Mouse (Mus musculus) MEL (cell line): ENCODE results near the gene Kcnd2. TPM values are rescaled to one million over a fixed set of nuclear protein-coding genes. Genes with fewer than 3 reads are reported as not detected.

Experiments used
- DNase-seq: peaks from one replicate; pipeline ENCODE4 v3.0.0; 2011; ENCODE audit warnings: low read depth, low spot score
- H3K27ac ChIP-seq: 2 replicates; pipeline ENCODE4 v1.5.1; 2012; ENCODE audit warnings: low read depth, mild to moderate bottlenecking, control low read depth, low read length, moderate library complexity; ENCODE audit not compliant: control insufficient read depth
- H3K27me3 ChIP-seq, 2 experiments: fragments of 150-350 bp in 1 of 2; sonication (generic) in 1 of 2; 2 replicates each; pipeline ENCODE4 v1.6.1; 2012; ENCODE audit warnings: low read length in 2 of 2, mild to moderate bottlenecking in 2 of 2, improper control_type of control experiment in 1 of 2, moderate library complexity in 1 of 2; ENCODE audit not compliant: insufficient read depth in 2 of 2, control insufficient read depth in 1 of 2
- H3K36me3 ChIP-seq, 2 experiments: 2 replicates each; pipeline ENCODE4 v1.6.1; 2012 to 2014; ENCODE audit warnings: low read length in 2 of 2, improper control_type of control experiment in 1 of 2, inconsistent platforms in 1 of 2, mild to moderate bottlenecking in 1 of 2; ENCODE audit not compliant: insufficient read depth in 2 of 2, control insufficient read depth in 1 of 2
- H3K4me1 ChIP-seq, 2 experiments: fragments of 150-350 bp in 1 of 2; sonication (generic) in 1 of 2; 2 replicates each; pipeline ENCODE4 v1.6.1; 2012; ENCODE audit warnings: low read length in 2 of 2, improper control_type of control experiment in 1 of 2, mild to moderate bottlenecking in 1 of 2; ENCODE audit not compliant: insufficient read depth in 2 of 2, control insufficient read depth in 1 of 2
- H3K4me3 ChIP-seq, 2 experiments: fragments of 150-350 bp in 1 of 2; sonication (generic) in 1 of 2; 2 replicates each; pipeline ENCODE4 v1.5.1; 2012; ENCODE audit warnings: low read depth in 2 of 2, low read length in 2 of 2, mild to moderate bottlenecking in 2 of 2, moderate library complexity in 2 of 2, control low read depth in 1 of 2, improper control_type of control experiment in 1 of 2; ENCODE audit not compliant: control insufficient read depth in 1 of 2, insufficient read depth in 1 of 2
- H3K79me2 ChIP-seq: 2 replicates; pipeline ENCODE4 v1.6.1; 2012; ENCODE audit warnings: mild to moderate bottlenecking, low read length, moderate library complexity; ENCODE audit not compliant: control insufficient read depth, poor library complexity, insufficient read depth
- H3K9ac ChIP-seq: 2 replicates; pipeline ENCODE4 v1.6.1; 2012; ENCODE audit warnings: low read depth, mild to moderate bottlenecking, control low read depth, low read length, moderate library complexity; ENCODE audit not compliant: control insufficient read depth, poor library complexity, severe bottlenecking
- H3K9me3 ChIP-seq: fragments of 150-350 bp; sonication (generic); replicated peaks from 2 replicates; pipeline ENCODE4 v1.6.1; 2012; ENCODE audit warnings: mild to moderate bottlenecking, low read length, improper control_type of control experiment, moderate library complexity; ENCODE audit not compliant: insufficient read depth
- BHLHE40 ChIP-seq: IDR thresholded peaks from 2 replicates; pipeline ENCODE4 v1.6.1; 2012; ENCODE audit warnings: low read depth, mild to moderate bottlenecking, inconsistent platforms, low read length, improper control_type of control experiment, borderline replicate concordance
- CHD2 ChIP-seq: IDR thresholded peaks from 2 replicates; pipeline ENCODE4 v1.6.1; 2011; ENCODE audit warnings: low read length, improper control_type of control experiment
- CTCF ChIP-seq, 3 experiments: IDR thresholded peaks in 2 of 3; conservative IDR thresholded peaks in 1 of 3; 2 replicates each; pipeline ENCODE4 v1.5.1; 2011 to 2012; ENCODE audit warnings: low read length in 3 of 3, low read depth in 2 of 3, mild to moderate bottlenecking in 2 of 3, improper control_type of control experiment in 1 of 3, inconsistent platforms in 1 of 3, mixed read lengths in 1 of 3, moderate library complexity in 1 of 3; ENCODE audit not compliant: control insufficient read depth in 1 of 3, insufficient read depth in 1 of 3, poor library complexity in 1 of 3, severe bottlenecking in 1 of 3
- E2F4 ChIP-seq: IDR thresholded peaks from 2 replicates; pipeline ENCODE4 v1.6.1; 2011; ENCODE audit warnings: low read depth, low read length, improper control_type of control experiment, borderline replicate concordance
- ELF1 ChIP-seq: IDR thresholded peaks from 2 replicates; pipeline ENCODE4 v1.6.1; 2014; ENCODE audit warnings: low read depth, mild to moderate bottlenecking, inconsistent platforms, low read length, improper control_type of control experiment, moderate library complexity
- EP300 ChIP-seq, 2 experiments: IDR thresholded peaks; 2 replicates each; pipeline ENCODE4 v1.6.1; 2011; ENCODE audit warnings: improper control_type of control experiment in 2 of 2, low read length in 2 of 2, low read depth in 1 of 2, mild to moderate bottlenecking in 1 of 2
- GABPA ChIP-seq: IDR thresholded peaks from 2 replicates; pipeline ENCODE4 v1.6.1; 2012; ENCODE audit warnings: low read depth, mild to moderate bottlenecking, inconsistent platforms, low read length, improper control_type of control experiment, moderate library complexity
- HCFC1 ChIP-seq: IDR thresholded peaks from 2 replicates; pipeline ENCODE4 v1.6.1; 2012; ENCODE audit warnings: low read depth, mild to moderate bottlenecking, inconsistent platforms, low read length, improper control_type of control experiment, moderate library complexity
- KAT2A ChIP-seq: conservative IDR thresholded peaks from 2 replicates; pipeline ENCODE4 v1.6.1; 2012; ENCODE audit warnings: low read depth, low read length, improper control_type of control experiment, inconsistent platforms
- MAFK ChIP-seq: IDR thresholded peaks from 2 replicates; pipeline ENCODE4 v1.6.1; 2011; ENCODE audit warnings: low read depth, mild to moderate bottlenecking, low read length, improper control_type of control experiment, borderline replicate concordance
- MAX ChIP-seq: IDR thresholded peaks from 2 replicates; pipeline ENCODE4 v1.6.1; 2011; ENCODE audit warnings: low read length, improper control_type of control experiment
- MEF2A ChIP-seq: IDR thresholded peaks from 2 replicates; pipeline ENCODE4 v1.6.1; 2014; ENCODE audit warnings: low read depth, mild to moderate bottlenecking, inconsistent platforms, low read length, improper control_type of control experiment; ENCODE audit not compliant: poor library complexity, insufficient replicate concordance, severe bottlenecking; ENCODE audit errors: extremely low read depth
- MXI1 ChIP-seq: IDR thresholded peaks from 2 replicates; pipeline ENCODE4 v1.6.1; 2011; ENCODE audit warnings: mild to moderate bottlenecking, low read depth, low read length, improper control_type of control experiment
- MYB ChIP-seq: IDR thresholded peaks from 2 replicates; pipeline ENCODE4 v1.6.1; 2011; ENCODE audit warnings: mild to moderate bottlenecking, low read depth, low read length, improper control_type of control experiment
- MYC ChIP-seq: IDR thresholded peaks from 2 replicates; pipeline ENCODE4 v1.6.1; 2011; ENCODE audit warnings: low read depth, mild to moderate bottlenecking, low read length, improper control_type of control experiment, moderate library complexity
- NRF1 ChIP-seq: IDR thresholded peaks from 2 replicates; pipeline ENCODE4 v1.6.1; 2014; ENCODE audit warnings: low read depth, mild to moderate bottlenecking, inconsistent platforms, low read length, improper control_type of control experiment, moderate library complexity; ENCODE audit not compliant: poor library complexity, insufficient read depth, severe bottlenecking
- POLR2A ChIP-seq, 2 experiments: IDR thresholded peaks; 2 replicates each; pipeline ENCODE4 v1.6.1; 2011 to 2012; ENCODE audit warnings: low read length in 2 of 2, mild to moderate bottlenecking in 2 of 2, control low read depth in 1 of 2, improper control_type of control experiment in 1 of 2, low read depth in 1 of 2, moderate library complexity in 1 of 2; ENCODE audit not compliant: control insufficient read depth in 1 of 2, insufficient read depth in 1 of 2, poor library complexity in 1 of 2
- POLR2AphosphoS2 ChIP-seq: IDR thresholded peaks from 2 replicates; pipeline ENCODE4 v1.6.1; 2011; ENCODE audit warnings: low read length, improper control_type of control experiment
- POLR2AphosphoS5 ChIP-seq: IDR thresholded peaks from 2 replicates; pipeline ENCODE4 v1.6.1; 2012; ENCODE audit warnings: low read depth, borderline replicate concordance, mild to moderate bottlenecking, inconsistent platforms, low read length, moderate library complexity, mixed read lengths
- RAD21 ChIP-seq: IDR thresholded peaks from 2 replicates; pipeline ENCODE4 v1.6.1; 2011; ENCODE audit warnings: mild to moderate bottlenecking, low read depth, low read length, improper control_type of control experiment
- RCOR1 ChIP-seq: IDR thresholded peaks from 2 replicates; pipeline ENCODE4 v1.6.1; 2012; ENCODE audit warnings: low read depth, mild to moderate bottlenecking, inconsistent platforms, low read length, improper control_type of control experiment
- SMC3 ChIP-seq: IDR thresholded peaks from 2 replicates; pipeline ENCODE4 v1.6.1; 2011; ENCODE audit warnings: low read depth, low read length, improper control_type of control experiment
- TAL1 ChIP-seq: IDR thresholded peaks from 2 replicates; pipeline ENCODE4 v1.6.1; 2012; ENCODE audit warnings: mild to moderate bottlenecking, inconsistent platforms, low read length, moderate library complexity, mixed read lengths
- TBP ChIP-seq: IDR thresholded peaks from 2 replicates; pipeline ENCODE4 v1.8.0; 2011; ENCODE audit warnings: low read depth, low read length, improper control_type of control experiment
- USF2 ChIP-seq, 2 experiments: IDR thresholded peaks; 2 replicates each; pipeline ENCODE4 v1.6.1; 2011 to 2012; ENCODE audit warnings: improper control_type of control experiment in 2 of 2, low read length in 2 of 2, borderline replicate concordance in 1 of 2, inconsistent platforms in 1 of 2, low read depth in 1 of 2, mild to moderate bottlenecking in 1 of 2; ENCODE audit not compliant: insufficient read depth in 1 of 2
- ZC3H11A ChIP-seq: IDR thresholded peaks from 2 replicates; pipeline ENCODE4 v1.6.1; 2012; ENCODE audit warnings: low read depth, mild to moderate bottlenecking, inconsistent platforms, low read length, improper control_type of control experiment
- ZKSCAN1 ChIP-seq: IDR thresholded peaks from 2 replicates; pipeline ENCODE4 v1.6.1; 2012; ENCODE audit warnings: low read depth, mild to moderate bottlenecking, inconsistent platforms, low read length, improper control_type of control experiment, moderate library complexity
- ZMIZ1 ChIP-seq: IDR thresholded peaks from 2 replicates; pipeline ENCODE4 v1.6.1; 2012; ENCODE audit warnings: low read depth, mild to moderate bottlenecking, inconsistent platforms, low read length, improper control_type of control experiment, moderate library complexity
- polyA plus RNA-seq, 2 experiments: library from polyadenylated mRNA; stranded (reverse) in 1 of 2; unstranded in 1 of 2; fragments of >175 nt in 1 of 2; fragments of >200 nt in 1 of 2; gene quantifications; 2 replicates each; pipeline versions ENCODE4 v1.2.1 to v1.2.4; 2012; ENCODE audit warnings: low replicate concordance in 2 of 2, low read depth in 1 of 2; ENCODE audit not compliant: insufficient read length in 2 of 2, insufficient read depth in 1 of 2, missing spikeins in 1 of 2
- total RNA-seq: library from RNA; depleted of rRNA; stranded (reverse); fragments of 300-350 nt; gene quantifications from 2 replicates; pipeline ENCODE4 v1.2.3, GENCODE M21; 2012

Gene Kcnd2
- total and polyA plus RNA-seq, 3 experiments: not detected

GRCm38 (mm10) chr6:21701131-21701530 lies 485.8 kb downstream of the Kcnd2 start:
- DNase-seq: no peak
- H3K79me2 ChIP-seq: no peaks in the 10 kb centered on the region
- no peaks in the 10 kb centered on the region for H3K36me3 ChIP-seq
- no peak overlapping the region for H3K9ac ChIP-seq
- no peaks in the 10 kb centered on the region for H3K27me3 ChIP-seq
- H3K9me3 ChIP-seq: no peaks in the 10 kb centered on the region
- H3K4me1 ChIP-seq: no peaks in the 10 kb centered on the region
- H3K4me3 ChIP-seq: no peak overlapping the region
- no peak overlapping the region for H3K27ac ChIP-seq
- TF ChIP-seq GABPA (no peak), RCOR1 (no peak), ZC3H11A (no peak), ZKSCAN1 (no peak), BHLHE40 (no peak), MAFK (no peak), ELF1 (no peak), HCFC1 (no peak), SMC3 (no peak), TBP (no peak), MYB (no peak), E2F4 (no peak), MYC (no peak), POLR2A (IDR thresholded peaks at IDR 0.05; ENCODE audit: control insufficient read depth in 1 of 2, insufficient read depth in 1 of 2, low read depth in 1 of 2, low read length in 2 of 2, poor library complexity in 1 of 2) (no peak), EP300 (IDR thresholded peaks at IDR 0.05; ENCODE audit: low read depth in 1 of 2, low read length in 2 of 2) (no peak), MAX (no peak), POLR2AphosphoS5 (no peak), KAT2A (no peak), USF2 (IDR thresholded peaks at IDR 0.05; ENCODE audit: borderline replicate concordance in 1 of 2, insufficient read depth in 1 of 2, low read depth in 1 of 2, low read length in 2 of 2) (no peak), CHD2 (no peak)

- DNase-seq: peak; percentile 44
- Histone ChIP-seq H3K9me3 (no peaks in the 10 kb centered on the region), H3K9ac (no peak overlapping the region), H3K27me3 (peaks cover 0 to 2% of the 10 kb centered on the region in 2 experiments; a peak in 2 of 4 replicates), H3K4me3 (no peak overlapping the region), H3K27ac (no peak overlapping the region), H3K36me3 (no peaks in the 10 kb centered on the region), H3K4me1 (no peaks in the 10 kb centered on the region), H3K79me2 (no peaks in the 10 kb centered on the region)
- no peak for TF ChIP-seq POLR2AphosphoS2
- TF ChIP-seq MYB: no peak
- no peak for TF ChIP-seq MEF2A
- no peak for TF ChIP-seq MYC
- no peak for TF ChIP-seq ZMIZ1
- TF ChIP-seq NRF1: no peak
- no peak for TF ChIP-seq HCFC1
- TF ChIP-seq SMC3: peak; percentile 71
- no peak for TF ChIP-seq RCOR1
- no peak for TF ChIP-seq TBP
- TF ChIP-seq ZC3H11A: peak; percentile 64
- no peak for TF ChIP-seq TAL1
- TF ChIP-seq CTCF (IDR thresholded peaks at IDR 0.05 in 2 of 3, conservative IDR thresholded peaks at IDR 0.05 in 1 of 3; ENCODE audit: control insufficient read depth in 1 of 3, insufficient read depth in 1 of 3, low read depth in 2 of 3, low read length in 3 of 3, poor library complexity in 1 of 3, severe bottlenecking in 1 of 3): peak in 2 of 3 experiments; percentile 37 to 70; a peak in 3 of 6 replicates
- peak; percentile 71 for TF ChIP-seq RAD21
- TF ChIP-seq MXI1: no peak
Measured at GRCm38 (mm10) chr6:21709228-21709627, 493.9 kb downstream of the Kcnd2 start.
